Mouse (Mus musculus) CH12F3 (cell line): ENCODE results near the gene Tmem59.

Experiments used
- in situ Hi-C: fragments of 300-500 bp; cut with MboI; formaldehyde crosslinking; loops from 2 replicates; pipeline ENCODE4 v1.14.3; 2020; ENCODE audit warnings: low sequenced_read_pairs

The Tmem59 gene

GRCm38 (mm10) chr4:107178830-107179490, 761 bp downstream of the Tmem59 start, which contains the start of gene Tceanc2:
Tceanc2 (minus strand) TSS chr4:107179116.
- in situ Hi-C loops = no loop called here

- in situ Hi-C loops = no loop called here
Measured at GRCm38 (mm10) chr4:107179561-107179960, 1.4 kb downstream of the Tmem59 start.

- in situ Hi-C loops = no loop called here
Measured at GRCm38 (mm10) chr4:107180746-107181145, 2.5 kb downstream of the Tmem59 start.

GRCm38 (mm10) chr4:107181866-107182265, 3.7 kb downstream of the Tmem59 start:
- in situ Hi-C loops = no loop called here

GRCm38 (mm10) chr4:107182796-107183195, 4.6 kb downstream of the Tmem59 start:
- in situ Hi-C loops = no loop called here

- in situ Hi-C loops = no loop called here
Measured at GRCm38 (mm10) chr4:107183203-107183602, 5.0 kb downstream of the Tmem59 start.

GRCm38 (mm10) chr4:107185703-107186102, 7.5 kb downstream of the Tmem59 start:
- in situ Hi-C loops = no loop called here

GRCm38 (mm10) chr4:107193841-107194240, 15.6 kb downstream of the Tmem59 start:
- in situ Hi-C loops = no loop called here

- in situ Hi-C loops = no loop called here
Measured at GRCm38 (mm10) chr4:107196454-107196853, 18.3 kb downstream of the Tmem59 start.

GRCm38 (mm10) chr4:107198072-107198471, 19.9 kb downstream of the Tmem59 start:
- in situ Hi-C loops = no loop called here

- in situ Hi-C loops = no loop called here
Measured at GRCm38 (mm10) chr4:107201779-107202178, 23.6 kb downstream of the Tmem59 start.

GRCm38 (mm10) chr4:107203001-107203400, 24.8 kb downstream of the Tmem59 start:
- in situ Hi-C loops = no loop called here

GRCm38 (mm10) chr4:107207016-107207415, 28.8 kb downstream of the Tmem59 start:
- in situ Hi-C loops = no loop called here

GRCm38 (mm10) chr4:107208880-107209279, 30.7 kb downstream of the Tmem59 start, which contains the start of gene Ldlrad1:
Ldlrad1 (plus strand) TSS chr4:107209180.
- in situ Hi-C loops = no loop called here

GRCm38 (mm10) chr4:107210483-107211097, 32.4 kb downstream of the Tmem59 start:
- in situ Hi-C loops = no loop called here

GRCm38 (mm10) chr4:107211465-107211864, 33.3 kb downstream of the Tmem59 start:
- in situ Hi-C loops = no loop called here

GRCm38 (mm10) chr4:107211936-107212335, 33.7 kb downstream of the Tmem59 start:
- in situ Hi-C loops = no loop called here

GRCm38 (mm10) chr4:107213279-107214011, 35.2 kb downstream of the Tmem59 start:
- in situ Hi-C loops = no loop called here

GRCm38 (mm10) chr4:107217574-107217973, 39.4 kb downstream of the Tmem59 start:
- in situ Hi-C loops = no loop called here

GRCm38 (mm10) chr4:107221524-107221923, 43.3 kb downstream of the Tmem59 start:
- in situ Hi-C loops = no loop called here
